In the genomic region with DNA sequence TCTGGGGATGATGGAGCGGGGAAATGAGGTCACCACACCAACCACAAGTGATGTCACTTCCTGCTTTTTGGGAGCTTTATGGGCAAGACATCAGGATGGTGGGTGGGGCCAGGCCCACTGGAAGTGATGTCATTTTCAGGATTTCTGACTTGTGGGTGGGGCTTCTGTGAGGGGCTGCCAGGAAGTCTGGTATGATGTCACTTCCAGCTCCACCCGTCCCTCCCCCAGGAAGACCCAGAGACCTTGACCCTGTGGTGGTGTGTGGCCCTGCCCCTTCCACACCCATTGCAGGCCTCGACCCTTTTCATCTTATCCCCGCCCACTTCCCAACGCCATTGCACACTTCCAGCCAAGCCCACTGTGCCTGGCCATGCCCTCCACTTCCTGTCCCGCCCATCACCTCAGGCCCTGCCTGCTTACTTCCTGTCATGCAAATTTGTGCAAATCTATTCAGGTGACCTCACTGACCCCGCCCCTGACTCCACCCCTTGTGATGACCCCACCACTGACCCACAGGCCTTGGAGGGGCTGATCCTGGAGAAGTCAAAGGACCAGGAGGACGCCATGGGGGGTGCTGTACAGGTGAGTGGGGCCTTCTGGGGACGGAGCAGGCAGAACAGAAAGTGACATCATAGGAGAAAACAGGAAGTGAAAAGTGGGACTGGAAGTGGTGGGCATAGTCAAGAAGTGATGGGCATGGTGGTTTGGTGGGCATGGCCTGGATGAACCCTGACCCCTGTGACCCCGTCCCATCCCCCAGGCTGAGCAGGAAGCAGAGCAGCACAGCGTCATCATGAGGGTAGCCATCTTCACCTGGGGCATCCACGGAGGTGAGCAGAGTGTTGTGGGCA, we compare ENCODE assay signal across 8 mouse cellular contexts.
DNase-seq lines count a peak whose midpoint lies in the region; ATAC-seq lines count a peak whose summit lies in the region.

No protein-coding gene starts in this region.

- H3K27me3 ChIP-seq in heart, embryonic 12.5 days (replicated peaks): no peaks in the 10 kb centered on the region
- no peaks in the 10 kb centered on the region for H3K27me3 ChIP-seq in hindbrain, embryonic 14.5 days (ENCODE audit: control insufficient read depth, insufficient read depth, low read length)
- no peaks in the 10 kb centered on the region for H3K27me3 ChIP-seq in midbrain, embryonic 11.5 days (ENCODE audit: control insufficient read depth, insufficient read depth, low read length)

- no peak overlapping the region for H3K9ac ChIP-seq in heart, embryonic 12.5 days
- no peak overlapping the region for H3K9ac ChIP-seq in hindbrain, embryonic 14.5 days
- no peak overlapping the region for H3K9ac ChIP-seq in midbrain, embryonic 11.5 days (ENCODE audit: low read length)

- 95% methylated on average over 12 of the region's 12 CpGs for WGBS in heart, embryonic 12.5 days
- WGBS in hindbrain, embryonic 14.5 days: 99% methylated on average over 12 of the region's 12 CpGs
- WGBS in midbrain, embryonic 11.5 days: 96% methylated on average over 12 of the region's 12 CpGs

- ATAC-seq in heart, embryonic 12.5 days (ENCODE audit: insufficient number of reproducible peaks, low FRiP score): peak; percentile 9; the same call in 1 of the 2 replicates
- no peak for ATAC-seq in hindbrain, embryonic 14.5 days (ENCODE audit: low FRiP score)
- ATAC-seq in midbrain, embryonic 11.5 days (ENCODE audit: low FRiP score): no peak

- intact Hi-C loops in heart, postnatal 25 days (cut with DNase I): loop anchor here (10.0 kb wide), 1 partner anchor 998 kb away; the partner anchor contains the start of genes Cenpo and Ptrhd1

- no peak overlapping the region for H3K4me3 ChIP-seq in heart, embryonic 12.5 days
- H3K4me3 ChIP-seq in hindbrain, embryonic 14.5 days (replicated peaks; ENCODE audit: low read length): peak overlapping the region; percentile 52; the same call in 1 of the 2 replicates
- H3K4me3 ChIP-seq in midbrain, embryonic 11.5 days (ENCODE audit: low read depth, low read length): no peak overlapping the region

- no peak for DNase-seq in heart, postnatal 25 days (ENCODE audit: low spot score)
- DNase-seq in thymus, adult 18-20 months: peak; percentile 34 to 60
- no peak for DNase-seq in thymus, postnatal 25 days
- no peak for DNase-seq in hindbrain, embryonic 14.5 days (ENCODE audit: low spot score)
- DNase-seq in natural killer cell, adult 2 months (ENCODE audit: low spot score in 2 of 2): peak; percentile 51 to 67
- DNase-seq in midbrain, embryonic 11.5 days (ENCODE audit: low spot score, missing footprints): no peak
- no peak for DNase-seq in ovary, postnatal 36 days (ENCODE audit: low spot score)

- peaks cover 41% of the 10 kb centered on the region for H3K36me3 ChIP-seq in heart, embryonic 12.5 days
- H3K36me3 ChIP-seq in hindbrain, embryonic 14.5 days (replicated peaks; ENCODE audit: control insufficient read depth, insufficient read depth): peaks cover 32% of the 10 kb centered on the region
- H3K36me3 ChIP-seq in midbrain, embryonic 11.5 days (ENCODE audit: control insufficient read depth, insufficient read depth, low read length): peaks cover 13% of the 10 kb centered on the region; the same call in 1 of the 2 replicates

- H3K27ac ChIP-seq in heart, embryonic 12.5 days (ENCODE audit: poor library complexity, severe bottlenecking): no peak overlapping the region
- H3K27ac ChIP-seq in hindbrain, embryonic 14.5 days: no peak overlapping the region
- H3K27ac ChIP-seq in midbrain, embryonic 11.5 days (ENCODE audit: low read depth, low read length): no peak overlapping the region

- no peak overlapping the region for H3K4me2 ChIP-seq in heart, embryonic 12.5 days
- H3K4me2 ChIP-seq in hindbrain, embryonic 14.5 days (replicated peaks): no peak overlapping the region
- no peak overlapping the region for H3K4me2 ChIP-seq in midbrain, embryonic 11.5 days

- H3K4me1 ChIP-seq in heart, embryonic 12.5 days (replicated peaks): peaks cover 7% of the 10 kb centered on the region; the same call in 1 of the 2 replicates
- H3K4me1 ChIP-seq in hindbrain, embryonic 14.5 days (replicated peaks; ENCODE audit: control insufficient read depth, insufficient read depth, low read length): peaks cover 5% of the 10 kb centered on the region; the same call in 1 of the 2 replicates
- no peaks in the 10 kb centered on the region for H3K4me1 ChIP-seq in midbrain, embryonic 11.5 days (ENCODE audit: control insufficient read depth, insufficient read depth, low read length)

- H3K9me3 ChIP-seq in heart, embryonic 12.5 days (replicated peaks): peaks cover 34% of the 10 kb centered on the region
- no peaks in the 10 kb centered on the region for H3K9me3 ChIP-seq in hindbrain, embryonic 14.5 days (ENCODE audit: control insufficient read depth, low read length)
- peaks cover 3% of the 10 kb centered on the region for H3K9me3 ChIP-seq in midbrain, embryonic 11.5 days (ENCODE audit: control insufficient read depth, low read length)

Comparison
In these comparisons a context has a peak if more than half of its experiments do, and no peak if none do; other contexts are left out.
1. DNase-seq: peak in thymus, adult 18-20 months (2 of 2) and natural killer cell, adult 2 months (2 of 2); none in heart, postnatal 25 days (single experiment), thymus, postnatal 25 days (single experiment), hindbrain, embryonic 14.5 days (single experiment), midbrain, embryonic 11.5 days (single experiment) and ovary, postnatal 36 days (single experiment).